Mouse (Mus musculus) cerebellum, adult 18-20 months (tissue): ENCODE measurements around the gene Tspan15.
A peak's percentile ranks its signal among the peaks of the same experiment; 100 is the strongest.

Experiments
- DNase-seq, 2 experiments: peaks; one replicate each; pipeline ENCODE4 v3.0.0; 2021

The Tspan15 gene

DNA sequence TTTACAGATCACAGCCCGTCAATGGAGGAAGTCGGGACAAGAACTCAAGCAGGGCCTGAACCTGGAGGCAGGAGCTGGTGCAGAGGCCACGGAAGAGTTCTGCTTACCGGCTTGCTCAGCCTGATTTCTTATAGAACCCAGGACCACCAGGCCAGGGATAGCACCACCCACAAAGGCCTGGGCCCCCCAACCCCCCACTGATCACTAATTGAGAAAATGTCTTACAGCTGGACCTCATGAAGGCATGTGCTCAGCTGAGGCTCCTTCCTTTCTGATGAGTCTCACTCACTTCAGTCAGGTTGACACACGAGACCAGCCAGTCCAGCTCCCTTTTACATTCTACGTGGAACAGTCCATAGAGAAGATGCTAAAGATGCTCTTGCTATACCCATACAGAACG is 5.2 kb downstream of the Tspan15 start:
- no peak for DNase-seq

DNA sequence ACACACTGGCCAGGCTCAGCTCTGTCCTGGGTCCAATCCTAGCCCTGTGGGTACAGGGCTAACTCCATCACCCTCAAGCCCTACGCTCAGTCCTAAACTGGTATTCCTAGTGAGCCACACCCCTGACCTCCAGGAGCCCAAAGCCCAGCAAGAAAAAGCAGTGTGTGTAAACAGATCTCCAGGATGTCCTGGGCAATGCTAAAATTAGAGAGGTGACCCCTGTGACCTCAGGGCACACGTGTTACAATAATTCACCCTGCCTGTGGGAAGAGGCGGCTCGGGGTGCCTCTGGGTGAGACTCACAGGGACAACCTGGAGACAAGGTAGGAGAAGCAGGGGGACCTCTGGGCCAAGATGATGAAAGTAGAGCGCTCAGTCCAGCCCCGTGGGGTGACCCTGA is 6.8 kb downstream of the Tspan15 start:
- DNase-seq: no peak

DNA sequence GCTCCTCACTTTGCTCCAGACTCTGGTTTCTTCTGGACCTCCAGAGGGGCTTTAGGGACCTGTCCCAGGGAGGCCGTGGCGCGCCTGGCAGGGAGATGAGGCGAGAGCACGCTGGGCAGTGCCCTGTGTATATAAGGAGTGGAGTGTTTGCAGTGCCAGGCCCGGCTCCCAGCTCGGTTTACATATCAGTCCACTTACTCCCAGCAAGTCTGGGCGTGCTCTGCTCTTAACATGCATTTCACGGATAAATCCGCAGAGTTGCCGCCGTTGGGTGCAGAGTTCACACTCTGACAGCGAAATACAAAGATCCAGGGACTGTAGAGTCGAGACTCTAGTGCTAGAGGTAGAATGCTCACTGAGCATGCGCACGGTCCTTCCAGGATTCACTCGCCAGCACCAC is 8.3 kb downstream of the Tspan15 start:
- no peak for DNase-seq

DNA sequence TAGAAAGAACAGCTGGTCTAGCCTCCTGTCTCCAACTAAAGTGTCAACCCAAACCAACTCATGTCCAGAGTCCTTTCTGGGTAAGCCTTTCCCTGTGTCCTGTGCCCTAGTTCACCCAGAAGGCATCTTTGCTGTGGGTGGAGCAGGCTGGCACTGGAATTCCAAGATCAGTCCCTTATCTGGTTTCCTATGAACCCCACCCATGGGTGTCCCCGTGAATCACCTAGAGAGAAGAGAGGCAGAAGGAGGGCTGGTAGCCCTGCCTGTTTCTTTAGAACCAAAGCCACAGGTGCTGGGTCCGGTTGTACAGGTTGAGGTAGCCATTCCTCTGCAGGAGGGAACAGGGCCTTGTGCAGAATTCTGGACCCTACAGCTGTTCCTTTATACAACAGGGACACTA is 9.4 kb downstream of the Tspan15 start:
- DNase-seq: no peak

DNA sequence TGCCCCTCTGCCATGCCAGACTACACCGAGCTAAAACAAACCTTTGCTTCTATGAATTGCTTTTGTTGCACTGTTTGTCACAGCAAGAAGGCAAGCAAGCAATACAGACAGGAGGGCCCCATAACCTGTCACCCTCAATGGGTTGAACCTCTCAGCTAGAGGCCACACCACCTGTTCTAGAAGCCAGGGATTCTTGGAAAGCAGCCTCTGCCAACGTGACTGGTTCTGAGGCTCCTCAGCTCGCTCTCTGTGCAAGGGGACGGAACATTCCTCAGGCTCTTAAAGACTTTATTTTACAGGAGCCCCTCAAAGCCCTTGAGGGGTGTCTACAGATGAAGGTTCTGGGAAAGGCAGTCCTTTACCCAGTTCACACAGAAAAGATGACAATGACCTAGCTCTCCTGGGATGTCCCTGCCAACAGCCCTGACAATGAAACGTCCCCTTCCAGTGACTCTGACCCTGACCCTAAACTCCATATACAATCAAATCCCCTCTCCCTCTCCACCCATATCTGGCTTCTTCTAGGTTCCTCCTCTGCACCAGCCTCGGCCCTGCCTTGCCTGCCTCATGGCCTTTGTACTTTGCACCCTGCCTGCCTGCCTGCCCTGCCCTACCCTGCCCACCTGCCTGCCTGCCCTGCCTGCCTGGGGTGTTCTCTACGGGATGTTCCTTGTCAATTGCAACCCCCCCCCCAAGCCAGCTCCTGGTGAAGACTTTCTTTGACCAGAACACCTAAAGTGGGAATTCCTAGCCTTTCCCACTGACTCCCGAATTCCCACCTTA is 10.1 kb downstream of the Tspan15 start:
- DNase-seq: no peak

DNA sequence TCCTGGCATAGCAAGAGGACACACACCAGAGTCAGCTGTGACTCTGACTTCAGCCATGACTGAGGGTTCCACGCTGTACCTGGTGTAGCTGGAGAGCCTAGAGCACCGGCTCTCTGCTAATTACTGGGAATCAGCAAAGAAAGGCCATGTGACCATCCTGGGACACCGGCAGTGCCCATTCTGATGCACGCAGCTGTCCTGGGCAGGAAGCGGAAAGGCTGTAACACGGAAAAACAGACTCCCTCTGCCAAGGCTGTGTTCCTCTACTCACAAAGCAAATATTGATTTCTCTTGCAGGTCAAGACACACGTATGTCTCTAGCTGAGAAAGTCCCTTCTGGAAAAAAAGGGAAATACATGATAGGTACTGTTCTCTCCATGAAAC is 12.3 kb downstream of the Tspan15 start:
- DNase-seq: no peak

DNA sequence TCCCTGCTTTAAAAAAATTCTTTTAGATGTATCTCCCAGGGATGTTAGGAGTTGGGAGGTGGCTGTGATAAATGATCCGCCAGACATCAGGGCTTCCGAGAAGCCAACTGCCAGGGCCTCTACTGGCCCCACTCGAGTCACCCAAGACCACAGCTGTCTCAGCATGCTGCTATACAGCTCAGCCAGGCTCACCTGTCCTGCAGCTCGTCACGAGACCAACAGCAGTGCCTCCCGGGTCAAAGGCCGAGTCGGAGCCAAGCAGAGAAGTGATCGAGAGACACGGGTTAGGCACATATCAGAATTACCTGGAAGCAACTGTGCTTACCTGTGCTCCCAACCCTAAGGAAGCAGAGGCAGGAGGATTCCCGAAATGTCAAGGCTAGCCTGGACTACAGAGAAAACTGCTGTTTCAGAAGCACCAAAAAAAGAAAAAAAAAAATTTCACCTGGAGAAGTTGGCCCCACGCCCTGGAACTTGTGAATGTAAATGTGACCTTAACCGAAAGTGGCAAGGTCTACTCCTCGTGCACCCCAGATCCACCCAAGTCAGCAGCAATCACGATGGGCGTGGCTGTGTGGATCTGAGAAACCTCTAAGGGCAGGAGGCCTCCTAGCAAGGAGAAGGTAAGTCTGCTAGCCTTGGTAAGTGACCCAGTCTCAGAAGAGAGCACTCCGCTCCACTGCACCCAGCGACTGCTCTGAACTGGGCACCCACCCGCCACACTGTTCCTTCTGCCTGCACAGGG is 12.8 kb downstream of the Tspan15 start:
- DNase-seq: no peak

DNA sequence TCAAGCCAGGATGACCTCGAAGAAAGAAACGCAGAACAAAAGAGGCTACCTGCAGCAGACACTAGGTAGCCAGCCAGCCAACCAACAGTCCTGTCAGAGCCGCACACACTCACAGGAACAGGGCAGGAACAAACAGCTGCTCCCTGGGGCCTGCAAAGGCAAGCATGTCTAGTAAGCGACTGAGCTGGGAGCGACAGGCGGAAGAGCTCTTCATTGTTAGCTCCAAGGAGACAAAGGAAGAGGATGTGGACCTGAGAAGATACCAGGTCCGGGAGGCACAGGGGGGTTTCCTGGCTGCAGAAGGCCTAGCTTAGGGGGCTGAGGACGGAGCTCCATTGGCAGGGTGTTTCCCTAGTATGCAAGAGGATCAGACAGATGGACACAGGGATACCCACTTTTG is 13.9 kb downstream of the Tspan15 start:
- DNase-seq: no peak

DNA sequence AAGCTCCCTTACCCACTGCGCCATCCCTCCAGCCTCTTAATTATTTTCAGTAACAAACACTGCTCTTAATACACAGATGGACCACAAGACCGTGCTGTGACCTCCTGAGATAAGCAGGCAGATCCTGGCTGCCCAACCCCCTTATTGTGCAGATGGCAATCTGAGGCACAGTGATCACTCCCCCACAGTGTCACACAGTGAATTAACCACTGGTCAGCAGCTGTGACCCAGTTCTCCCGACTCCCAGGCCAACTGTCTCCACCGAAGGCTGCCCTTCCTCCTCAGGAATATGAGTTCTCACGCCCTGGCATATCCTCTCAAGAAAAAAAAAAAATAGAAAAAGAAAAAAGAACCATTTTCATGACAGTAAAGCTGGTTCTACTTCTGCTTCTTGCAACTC is 14.5 kb downstream of the Tspan15 start:
- peak; percentile 67 to 81 for DNase-seq

DNA sequence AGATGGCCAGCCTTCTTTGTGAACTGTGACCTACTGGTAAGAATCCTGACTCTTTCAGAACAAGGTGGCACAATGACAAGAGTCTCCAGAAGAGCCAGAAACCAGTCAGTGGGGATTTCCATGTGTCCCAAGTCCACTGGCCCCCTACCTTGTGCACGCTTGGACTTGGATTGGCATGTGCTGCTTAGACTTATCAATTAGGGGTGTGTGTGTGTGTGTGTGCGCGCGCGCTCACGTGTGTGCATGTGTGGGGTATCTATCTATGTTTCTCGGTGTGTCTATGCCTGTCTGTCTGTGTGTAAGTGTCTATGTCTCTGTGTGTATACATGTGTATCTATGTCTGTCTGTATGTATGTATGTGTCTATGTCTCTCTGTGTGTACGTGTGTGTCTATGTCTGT is 15.4 kb downstream of the Tspan15 start:
- DNase-seq: no peak

DNA sequence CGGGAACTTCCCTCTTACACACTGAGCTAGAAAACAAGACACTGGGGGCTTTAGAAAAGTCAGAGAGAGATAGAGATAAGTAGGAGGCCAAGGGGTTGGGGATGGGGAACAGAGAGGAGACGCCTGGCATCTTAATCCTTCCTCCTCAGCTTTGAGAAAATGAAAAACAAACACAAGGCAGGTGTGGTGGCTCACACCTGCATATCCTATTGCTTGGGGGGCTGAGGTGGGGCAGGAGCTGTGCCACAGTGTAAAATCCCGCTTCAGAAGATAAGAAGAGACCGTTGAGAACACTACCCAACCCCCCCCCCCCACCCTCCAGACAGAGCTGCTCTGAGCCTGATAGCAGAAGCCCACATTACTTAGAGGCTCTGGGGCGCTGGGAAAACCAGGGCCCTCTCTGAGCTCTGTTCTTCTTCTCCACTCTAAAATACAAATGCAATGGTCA is 15.9 kb downstream of the Tspan15 start:
- no peak for DNase-seq

DNA sequence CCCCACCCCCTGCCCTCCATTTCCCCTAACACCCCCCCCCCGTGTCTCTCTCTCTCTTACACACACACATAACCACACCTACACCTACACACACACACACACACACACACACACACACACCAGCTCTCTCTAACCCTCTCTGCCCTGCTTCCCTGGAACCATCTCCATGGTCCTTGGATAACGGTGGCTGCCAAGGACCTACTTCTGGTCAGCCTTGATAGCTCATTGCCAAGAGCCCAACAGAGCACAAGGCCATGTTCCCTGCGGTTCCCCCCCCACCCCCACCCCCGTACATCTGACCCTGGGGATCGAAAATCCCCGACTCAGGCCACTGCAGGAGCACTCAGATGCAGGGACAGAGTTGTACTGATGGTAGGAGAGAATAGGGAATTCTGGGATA is 19.7 kb downstream of the Tspan15 start:
- DNase-seq: no peak

DNA sequence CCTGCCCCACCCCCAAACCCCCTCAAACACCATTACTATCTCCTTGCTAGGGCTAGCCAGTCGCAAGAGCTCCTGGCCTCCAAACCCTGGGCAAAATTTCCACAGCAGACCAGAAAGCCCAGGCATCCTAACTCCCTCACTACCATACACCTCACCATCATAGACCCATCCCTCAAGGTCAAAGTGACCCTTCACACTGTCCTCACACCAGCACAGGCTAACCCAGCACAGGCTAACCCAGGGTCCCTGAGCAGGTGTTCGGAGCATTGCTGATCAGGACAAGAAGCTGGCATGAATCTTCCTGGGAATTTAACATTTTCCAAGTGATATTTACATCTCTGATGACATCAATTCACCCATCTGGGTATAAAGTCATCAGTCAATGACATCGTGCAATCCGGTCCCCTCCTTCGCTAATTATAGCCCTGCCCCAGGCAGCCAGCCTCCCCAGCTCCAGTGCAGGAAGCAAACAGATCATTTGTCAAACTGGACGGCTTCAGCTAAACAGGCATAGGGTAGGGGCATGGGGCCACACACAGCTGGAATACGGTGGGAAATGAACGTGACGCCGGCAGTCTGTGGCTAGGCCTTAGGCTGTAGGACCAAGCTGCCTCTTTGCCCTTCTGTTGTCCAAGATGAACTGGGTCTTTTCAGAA is 22.7 kb downstream of the Tspan15 start:
- no peak for DNase-seq

DNA sequence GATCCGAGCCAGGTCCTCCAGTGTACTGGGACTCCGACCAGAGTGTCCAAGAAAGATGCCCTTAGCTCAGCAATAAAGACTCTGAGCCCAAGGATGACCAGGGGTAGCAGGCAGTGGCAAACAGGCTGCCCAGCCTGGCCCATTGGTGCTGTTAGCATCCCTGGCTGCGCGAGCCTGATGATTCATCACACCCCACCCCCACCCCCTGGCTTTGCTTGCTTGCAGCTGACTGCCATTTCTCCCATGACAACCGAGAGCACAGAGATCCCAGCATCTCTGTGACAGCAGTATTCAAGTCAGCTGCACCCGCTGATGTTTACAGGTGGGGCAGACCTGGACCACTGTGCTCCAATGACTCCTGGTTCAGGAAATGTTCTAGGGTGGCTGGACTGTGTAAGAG is 28.5 kb downstream of the Tspan15 start:
- DNase-seq: no peak

DNA sequence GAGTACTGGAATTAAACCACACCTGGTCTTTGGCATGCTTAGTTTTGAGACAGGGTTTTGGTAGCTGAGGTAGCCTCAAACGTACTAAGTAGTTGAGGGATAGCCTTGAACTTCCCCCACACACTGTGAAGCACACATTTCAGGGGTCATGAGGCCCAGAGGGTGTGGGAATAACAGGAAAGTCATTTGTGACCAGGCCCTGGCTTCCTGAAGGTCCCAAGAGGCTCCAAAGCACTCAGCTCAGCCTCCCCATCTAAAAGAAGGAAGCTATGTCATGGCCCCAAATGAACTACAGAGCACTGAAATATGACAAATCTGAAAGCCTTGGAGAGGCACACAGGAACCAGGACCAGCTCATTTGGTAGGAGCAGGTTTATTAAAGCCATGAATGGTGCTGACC is 32.2 kb downstream of the Tspan15 start:
- DNase-seq: no peak

DNA sequence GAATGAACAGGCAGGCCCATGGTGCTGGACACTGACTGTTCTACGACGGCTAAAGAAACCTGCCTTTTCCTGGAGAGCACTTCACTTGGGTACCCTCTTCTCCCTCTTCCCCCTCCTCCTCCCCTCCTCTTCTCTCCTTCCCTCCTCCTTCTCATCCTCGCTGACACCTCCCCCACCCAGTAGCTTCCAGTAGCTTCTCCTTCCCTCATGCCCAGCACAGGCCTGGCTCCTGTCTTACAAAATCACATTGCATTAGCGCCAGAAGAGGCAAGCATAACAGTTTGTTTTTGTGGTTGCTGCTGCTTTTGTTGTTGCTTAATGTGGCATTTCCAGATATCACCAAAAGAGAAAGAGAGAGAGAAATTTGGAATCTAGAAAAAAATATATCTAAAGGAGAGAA is 33.6 kb downstream of the Tspan15 start:
- no peak for DNase-seq

DNA sequence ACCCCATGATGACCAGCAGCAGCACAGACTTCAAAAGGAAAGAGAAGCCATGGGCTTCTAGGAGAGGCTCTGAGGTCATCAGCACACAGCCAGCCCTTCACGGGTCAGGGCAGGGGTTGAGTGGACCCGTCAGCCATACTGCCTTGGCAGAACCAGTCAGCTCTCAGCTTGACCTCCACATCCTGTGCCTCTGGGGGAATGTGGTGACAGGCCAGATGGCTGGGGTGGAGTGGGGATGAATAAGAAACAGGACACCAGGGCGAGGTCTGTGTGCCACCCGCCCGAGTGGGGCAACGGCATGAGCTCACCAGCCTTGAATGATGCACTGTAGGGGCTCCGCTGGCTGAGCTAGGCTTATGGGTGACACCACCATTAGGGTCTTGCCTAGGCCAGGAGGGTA is 35.7 kb downstream of the Tspan15 start:
- peak in 1 of 2 experiments; percentile 39 for DNase-seq

DNA sequence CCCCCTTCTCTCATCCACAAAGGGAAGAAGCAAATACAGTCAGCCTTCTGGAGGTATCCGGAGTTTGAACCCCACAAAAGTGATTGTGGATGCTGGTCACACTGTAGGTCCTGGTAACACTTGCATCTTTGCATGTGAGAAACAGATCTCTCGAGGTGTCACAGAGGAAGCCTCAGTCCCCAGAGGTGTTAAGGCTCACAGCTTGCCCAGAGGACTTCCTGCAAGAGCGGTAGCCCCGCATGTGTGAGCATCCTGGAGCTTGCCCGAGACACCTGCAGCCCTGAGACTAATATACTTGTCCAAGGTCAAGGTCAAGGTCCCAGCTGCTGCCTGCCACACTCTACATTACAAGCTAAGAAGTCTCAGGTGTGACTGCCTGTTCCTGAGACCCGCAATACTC is 36.1 kb downstream of the Tspan15 start:
- no peak for DNase-seq

DNA sequence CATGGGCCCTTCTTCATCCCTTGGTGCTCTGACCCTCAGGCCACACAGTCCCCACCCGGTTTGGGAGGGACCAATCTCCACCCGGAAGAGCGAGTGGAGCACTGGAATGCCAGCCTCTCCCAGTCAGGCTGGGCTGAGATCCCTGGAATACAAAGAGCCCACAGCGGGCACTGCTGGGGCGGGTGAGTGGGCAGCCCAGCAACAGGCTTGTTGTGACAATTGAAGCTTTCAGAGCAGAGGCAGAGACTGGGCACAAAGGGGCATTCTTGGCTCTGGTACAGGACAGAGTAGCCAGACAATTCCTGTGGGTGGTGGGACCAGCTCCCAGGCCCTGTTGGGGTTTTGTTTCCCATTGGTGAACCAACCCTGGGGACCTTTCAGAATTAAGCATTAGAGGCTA is 36.6 kb downstream of the Tspan15 start:
- peak; percentile 39 to 51 for DNase-seq

DNA sequence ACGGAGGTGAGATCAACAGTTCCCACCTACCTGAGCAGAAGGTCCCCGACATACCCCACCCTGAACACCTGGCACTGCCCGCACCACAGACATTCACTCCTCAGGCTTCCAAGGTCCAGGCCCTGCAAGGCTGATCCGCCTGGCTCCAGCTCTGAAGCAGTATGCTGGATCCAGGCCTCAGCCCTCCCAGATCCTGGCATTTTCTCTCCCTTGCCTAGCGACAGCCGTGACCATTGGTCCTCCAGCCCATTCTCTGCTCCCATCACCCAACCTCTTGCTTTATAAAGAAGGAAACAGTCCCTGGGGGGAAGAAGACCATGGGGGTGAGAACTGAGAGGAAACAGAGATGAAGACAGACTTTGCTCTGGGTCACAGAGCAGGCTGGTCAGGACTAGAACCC is 37.0 kb downstream of the Tspan15 start:
- DNase-seq: peak; percentile 41 to 48

DNA sequence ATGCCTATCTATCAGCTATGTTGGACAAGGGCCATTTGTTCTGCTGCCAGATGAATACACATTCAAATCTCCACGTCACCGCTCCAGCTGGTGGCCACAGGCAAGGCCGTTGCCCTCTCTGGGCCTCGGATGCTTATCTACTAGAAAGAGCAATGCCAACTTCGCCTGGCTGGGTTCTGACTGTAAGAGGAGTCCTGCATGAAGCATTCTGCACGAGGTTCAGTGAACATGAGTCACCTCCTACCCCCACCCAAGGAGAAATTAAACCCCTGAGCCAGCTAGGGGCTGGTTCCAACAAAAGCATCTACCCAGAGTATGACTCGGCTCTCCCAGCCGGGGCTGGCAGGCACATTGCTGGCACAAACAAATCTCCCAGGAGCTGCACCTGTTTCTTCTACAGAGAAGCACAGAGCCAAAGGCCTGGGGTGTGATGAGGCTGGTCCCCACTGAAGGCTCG is 38.3 kb downstream of the Tspan15 start:
- peak; percentile 86 to 92 for DNase-seq

DNA sequence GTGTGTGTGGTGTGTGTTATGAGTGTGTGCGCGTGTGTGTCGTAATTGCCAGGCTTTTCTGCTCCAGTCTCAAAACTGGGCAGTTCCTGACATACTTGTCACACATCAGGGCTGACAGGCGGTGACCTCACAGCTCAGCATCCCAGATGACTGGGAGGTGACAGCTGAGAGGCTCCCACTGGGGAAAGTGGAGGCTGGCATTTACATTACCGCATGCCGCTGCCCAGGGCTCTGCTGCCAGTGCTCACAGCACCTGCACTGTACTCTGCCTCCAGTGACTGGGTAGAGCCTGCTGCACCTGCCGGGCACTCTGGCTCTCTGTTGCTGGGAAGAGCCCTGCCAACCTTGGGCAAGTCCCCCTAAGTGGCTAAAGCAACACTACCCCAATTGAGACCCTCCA is 40.2 kb downstream of the Tspan15 start:
- DNase-seq: no peak

DNA sequence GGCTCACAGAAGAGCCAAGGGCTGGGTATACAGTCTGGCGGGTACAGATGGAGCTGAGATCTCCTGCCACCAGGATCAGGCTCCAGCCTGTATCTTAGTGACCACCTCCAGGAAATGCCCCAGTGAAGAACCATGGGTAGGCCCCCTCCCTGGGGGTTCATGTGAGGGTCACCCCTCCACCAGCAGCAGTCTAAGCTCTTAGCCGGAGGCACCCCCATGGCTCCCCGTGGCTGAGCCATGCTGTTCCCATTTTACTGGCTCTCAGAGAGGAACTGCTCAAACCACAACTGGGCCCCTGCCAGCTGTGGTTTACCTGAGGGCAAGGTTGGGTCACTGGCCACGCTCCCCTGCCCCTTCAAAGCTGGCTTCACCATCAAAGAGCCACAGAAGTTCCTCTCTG is 41.1 kb downstream of the Tspan15 start:
- no peak for DNase-seq

DNA sequence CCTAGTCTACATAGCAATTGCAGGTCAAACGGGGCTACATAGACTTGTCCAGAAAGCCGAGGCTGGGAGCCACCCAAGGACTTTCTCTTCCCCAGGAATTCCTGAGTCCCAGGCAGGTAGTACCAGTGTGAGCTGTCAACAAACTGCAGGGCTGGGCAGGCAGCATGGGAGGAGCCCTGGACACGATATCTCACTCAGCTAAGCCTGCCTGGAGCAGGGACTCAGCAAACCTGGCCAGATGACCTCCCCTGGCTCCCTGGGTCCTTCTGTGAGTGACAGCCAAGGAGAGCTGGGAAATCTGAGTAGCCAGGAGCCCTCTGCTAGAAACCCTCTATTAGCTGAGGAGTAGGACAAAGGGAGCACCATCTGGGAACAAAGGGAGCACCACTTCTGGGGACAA is 41.7 kb downstream of the Tspan15 start:
- no peak for DNase-seq
